Mouse (Mus musculus) B cell, adult 67 days (primary cell): ENCODE results near the gene Fzd2. TPM values are rescaled to one million over a fixed set of nuclear protein-coding genes. Genes with fewer than 3 reads are reported as not detected.

Experiments
- total RNA-seq, 2 experiments: library from RNA; stranded (reverse); gene quantifications; 4 replicates each; pipeline ENCODE4 v1.2.4; 2023

Fzd2 gene
- not detected for total RNA-seq

GRCm38 (mm10) chr11:102604010-102604584 lies at the start of gene Fzd2:
Gene Fzd2 (plus strand): TSS chr11:102604396.

GRCm38 (mm10) chr11:102556031-102556715 lies 48.0 kb upstream of the Fzd2 start, which contains the start of gene Gpatch8:
Gene Gpatch8 (minus strand): TSS chr11:102556392.

DNA sequence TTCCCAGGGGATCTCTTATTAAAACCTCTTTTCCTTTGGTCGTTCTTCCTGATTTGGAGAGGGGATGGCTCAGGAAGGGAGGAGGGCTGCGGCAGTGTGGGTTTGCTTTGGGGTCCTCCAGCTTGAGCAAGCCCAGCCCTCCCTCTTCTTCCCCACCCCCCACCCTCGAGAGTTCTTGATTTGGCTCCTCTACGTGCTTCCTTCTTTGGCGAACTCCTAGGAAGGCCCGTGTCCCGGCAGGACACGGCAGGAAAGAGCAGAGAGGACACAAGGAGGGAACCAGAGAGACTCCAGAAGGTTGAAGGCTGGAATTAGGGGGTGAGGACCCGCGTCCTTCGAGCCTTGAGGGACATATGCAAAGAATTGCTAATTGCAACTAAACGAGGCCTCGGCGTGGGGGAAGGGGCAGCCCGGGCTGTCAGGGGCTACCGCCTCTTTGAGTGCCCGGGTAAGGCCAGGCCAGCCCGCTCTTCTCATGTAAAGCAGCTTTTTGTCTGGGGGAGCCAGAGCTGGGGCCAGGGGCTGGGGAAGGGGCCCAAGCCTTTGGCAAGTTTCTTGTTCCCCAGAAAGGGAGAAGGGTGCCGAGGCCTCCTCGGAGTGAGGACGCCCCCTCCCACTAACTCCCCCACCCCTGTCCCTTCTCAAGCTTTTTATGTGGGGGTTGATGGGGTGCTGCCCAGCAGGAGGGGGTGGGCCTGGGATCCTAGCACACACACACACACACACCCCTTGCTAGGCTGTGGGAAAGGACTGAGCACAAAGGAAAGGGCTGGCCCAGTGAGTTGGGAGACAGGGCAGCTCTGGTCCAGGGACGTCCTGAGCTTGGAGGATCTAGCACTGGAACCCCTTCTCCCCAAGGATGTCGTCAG lies 24.8 kb upstream of the Fzd2 start, which contains the start of gene Gm11627:
TSS of gene Gm11627 (minus strand) at position 297 of the 869 bp plus-strand sequence.

Other genes starting within 250 kb of the Fzd2 start
- under 1 TPM in 1 of 2 experiments, not detected in 1; 0.70 TPM for gene Slc4a1, start 238.2 kb upstream of the Fzd2 start, total RNA-seq
- gene Rundc3a, start 211.0 kb upstream of the Fzd2 start, total RNA-seq = 1 to 10 TPM in 1 of 2 experiments, under 1 TPM in 1; 0.56 to 2.4 TPM
- gene Slc25a39, start 196.4 kb upstream of the Fzd2 start, total RNA-seq = 10 to 100 TPM; 41.6 to 41.8 TPM
- 10 to 100 TPM; 62.2 to 72.9 TPM for gene Grn, start 174.1 kb upstream of the Fzd2 start, total RNA-seq
- not detected for gene Fam171a2, start 156.7 kb upstream of the Fzd2 start, total RNA-seq
- 1 to 10 TPM; 6.4 to 7.9 TPM for gene Itga2b, start 134.3 kb upstream of the Fzd2 start, total RNA-seq
- 10 to 100 TPM; 61.3 to 65.5 TPM for gene Gpatch8, start 48.0 kb upstream of the Fzd2 start, total RNA-seq
- gene Gm11627, start 24.9 kb upstream of the Fzd2 start, total RNA-seq = not detected
- not detected for gene Meioc, start 59.3 kb downstream of the Fzd2 start, total RNA-seq
- gene Ccdc43, start 93.4 kb downstream of the Fzd2 start, total RNA-seq = 10 to 100 TPM; 24.4 to 25.1 TPM
- gene Adam11, start 157.0 kb downstream of the Fzd2 start, total RNA-seq = under 1 TPM in 1 of 2 experiments, not detected in 1; 0.52 TPM
- not detected for gene Gjc1, start 215.3 kb downstream of the Fzd2 start, total RNA-seq
- not detected for gene Higd1b, start 231.5 kb downstream of the Fzd2 start, total RNA-seq